Mouse (Mus musculus): ENCODE data around the gene Nadk. TPM values are rescaled to one million over a fixed set of nuclear protein-coding genes. Genes with fewer than 3 reads are reported as not detected.

Gene Nadk
- 10 to 100 TPM; 36.6 to 36.7 TPM for total RNA-seq (2021)
- long read RNA-seq, experiment 1, transcript Nadk-203 (12 exons, 3,152 nt): major isoform, 66 of 95 reads
- long read RNA-seq, experiment 1, partial matches to known transcripts: 5 of 95 reads
- long read RNA-seq, experiment 1, other reads (novel, unspliced or antisense): 23 of 95 reads
- long read RNA-seq, experiment 2, transcript Nadk-203 (12 exons, 3,152 nt): major isoform, 63 of 74 reads
- long read RNA-seq, experiment 2, partial matches to known transcripts: 1 of 74 reads
- long read RNA-seq, experiment 2, other reads (novel, unspliced or antisense): 10 of 74 reads

- DNase-seq: peak; percentile 34 to 38
- intact Hi-C loops (cut with DNase I): loop anchor here (5.0 kb wide), 1 partner anchor 50 kb away; no protein-coding TSS in a partner anchor
These were observed at the start of gene Nadk for GRCm38 (mm10) chr4:155561661-155562442. Nadk (plus strand) TSS chr4:155562378.

GRCm38 (mm10) chr4:155514810-155515209 is 47.4 kb upstream of the Nadk start:
- intact Hi-C loops (cut with DNase I): loop anchor here (5.0 kb wide), 2 partner anchors 32 to 47 kb away; partner anchors contain the start of gene Nadk

GRCm38 (mm10) chr4:155517948-155518517 is 44.1 kb upstream of the Nadk start:
- no peak for DNase-seq
- intact Hi-C loops (cut with DNase I): no loop called here

More at GRCm38 (mm10) chr4:155514810-155515209, 47.4 kb upstream of the Nadk start:
- no peak for DNase-seq

- intact Hi-C loops (cut with DNase I): no loop called here
- no peak for DNase-seq
These were observed 39.9 kb upstream of the Nadk start for GRCm38 (mm10) chr4:155522327-155522726.

- intact Hi-C loops (cut with DNase I): loop anchor here (5.0 kb wide), 1 partner anchor 38 kb away; no protein-coding TSS in a partner anchor
- no peak for DNase-seq
These were observed 36.4 kb upstream of the Nadk start for GRCm38 (mm10) chr4:155525751-155526150.

GRCm38 (mm10) chr4:155529294-155529693 is 32.9 kb upstream of the Nadk start:
- intact Hi-C loops (cut with DNase I): loop anchor here (2.0 to 5.0 kb wide), 2 partner anchors 26 to 42 kb away; no protein-coding TSS in a partner anchor
- DNase-seq: no peak

- intact Hi-C loops (cut with DNase I): loop anchor here (5.0 kb wide), 1 partner anchor 38 kb away; no protein-coding TSS in a partner anchor
- DNase-seq: no peak
These were observed 12.2 kb upstream of the Nadk start for GRCm38 (mm10) chr4:155549993-155550392.

GRCm38 (mm10) chr4:155550446-155550845 is 11.7 kb upstream of the Nadk start:
- intact Hi-C loops (cut with DNase I): no loop called here
- no peak for DNase-seq

- no peak for DNase-seq
These were observed 11.1 kb upstream of the Nadk start for GRCm38 (mm10) chr4:155551073-155551472.

GRCm38 (mm10) chr4:155552917-155553532 is 9.2 kb upstream of the Nadk start:
- intact Hi-C loops (cut with DNase I): no loop called here
- DNase-seq: no peak

More at GRCm38 (mm10) chr4:155551073-155551472, 11.1 kb upstream of the Nadk start:
- intact Hi-C loops (cut with DNase I): no loop called here

GRCm38 (mm10) chr4:155554880-155555279 is 7.3 kb upstream of the Nadk start:
- DNase-seq: no peak
- intact Hi-C loops (cut with DNase I): loop anchor here (2.0 kb wide), 1 partner anchor 26 kb away; no protein-coding TSS in a partner anchor

GRCm38 (mm10) chr4:155555464-155555863 is 6.7 kb upstream of the Nadk start:
- intact Hi-C loops (cut with DNase I): loop anchor here (2.0 kb wide), 1 partner anchor 27 kb away; no protein-coding TSS in a partner anchor
- no peak for DNase-seq

- DNase-seq: no peak
- intact Hi-C loops (cut with DNase I): no loop called here
These were observed 2.7 kb upstream of the Nadk start for GRCm38 (mm10) chr4:155559454-155559853.

- peak in 1 of 2 experiments; percentile 44 for DNase-seq
- intact Hi-C loops (cut with DNase I): loop anchor here (5.0 kb wide), 1 partner anchor 49 kb away; no protein-coding TSS in a partner anchor
These were observed 1.2 kb upstream of the Nadk start for GRCm38 (mm10) chr4:155560932-155561331.

- intact Hi-C loops (cut with DNase I): loop anchor here (5.0 kb wide), 1 partner anchor 51 kb away; no protein-coding TSS in a partner anchor
- peak; percentile 73 to 83 for DNase-seq
These were observed 684 bp downstream of the Nadk start for GRCm38 (mm10) chr4:155562725-155563399.

GRCm38 (mm10) chr4:155563400-155564231 is 1.4 kb downstream of the Nadk start:
- DNase-seq: peak; percentile 95 to 97
- intact Hi-C loops (cut with DNase I): loop anchor here (2.0 to 5.0 kb wide), 2 partner anchors 51 to 73 kb away; partner anchors contain the start of gene Gnb1

- peak; percentile 44 to 54 for DNase-seq
- intact Hi-C loops (cut with DNase I): loop anchor here (2.0 to 5.0 kb wide), 3 partner anchors 52 to 197 kb away; partner anchors contain the start of gene Gnb1
These were observed 2.3 kb downstream of the Nadk start for GRCm38 (mm10) chr4:155564315-155565069.

- no peak for DNase-seq
- intact Hi-C loops (cut with DNase I): loop anchor here (5.0 kb wide), 1 partner anchor 199 kb away; no protein-coding TSS in a partner anchor
These were observed 4.4 kb downstream of the Nadk start for GRCm38 (mm10) chr4:155566555-155566954.
